Comparison of ENCODE assay signal across 7 mouse cellular contexts in the genomic region with DNA sequence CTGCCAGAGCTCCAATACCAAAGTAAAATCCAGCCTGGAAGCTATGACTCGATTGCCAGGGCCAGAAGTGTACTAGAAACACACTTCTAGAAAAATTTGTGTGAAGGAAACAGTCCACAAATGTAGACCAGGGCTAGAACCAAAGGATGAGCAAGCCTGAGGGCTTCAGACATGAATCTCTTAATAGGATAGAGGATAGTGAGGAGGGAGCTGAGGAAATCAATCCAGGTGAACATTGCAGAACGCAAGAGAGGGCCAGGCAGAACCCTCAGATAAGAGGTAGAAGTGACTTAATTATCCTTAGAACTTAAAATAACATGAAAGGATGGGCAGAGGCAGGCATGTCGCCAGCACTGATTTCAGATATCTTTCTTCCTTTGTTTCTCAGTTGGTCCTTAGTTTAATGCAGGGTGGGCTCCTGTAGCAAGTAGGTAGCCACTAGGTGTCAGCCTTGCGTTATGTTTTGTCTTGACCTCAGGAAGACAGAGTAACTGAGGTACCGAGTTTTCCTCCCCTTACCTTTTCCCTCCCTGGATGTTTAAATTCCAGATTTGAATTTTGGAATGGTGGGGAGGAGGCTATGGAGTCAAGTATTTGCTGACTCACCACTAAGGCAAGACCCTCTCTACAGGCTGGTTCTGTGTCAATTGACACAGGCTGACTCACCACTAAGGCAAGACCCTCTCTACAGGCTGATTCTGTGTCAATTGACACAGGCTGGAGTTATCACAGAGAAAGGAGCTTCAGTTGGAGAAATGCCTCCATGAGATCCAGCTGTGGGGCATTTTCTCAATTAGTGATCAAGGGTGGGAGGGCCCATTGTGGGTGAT. TPM values are rescaled to one million over a fixed set of nuclear protein-coding genes. Genes with fewer than 3 reads are reported as not detected.
DNase-seq lines count a peak whose midpoint lies in the region; ATAC-seq and TF ChIP-seq lines count a peak whose summit lies in the region.

No protein-coding gene starts in this region.

- no peak overlapping the region for H3K4me2 ChIP-seq in embryonic facial prominence, embryonic 14.5 days (ENCODE audit: low read depth, low read length)

- peak; percentile 81 for ATAC-seq in embryonic facial prominence, embryonic 14.5 days (ENCODE audit: low read depth)
- peak; percentile 88 to 93 for ATAC-seq in hematopoietic stem cell, adult 5-6 weeks (replicated peaks in 1 of 2; ENCODE audit: insufficient read depth in 1 of 2, low FRiP score in 2 of 2, low TSS enrichment in 1 of 2, low read depth in 1 of 2, poor library complexity in 2 of 2, severe bottlenecking in 2 of 2)

- no peak overlapping the region for H3K4me3 ChIP-seq in E14TG2a.4 (replicated peaks; ENCODE audit: low read length)
- no peak overlapping the region for H3K4me3 ChIP-seq in embryonic facial prominence, embryonic 14.5 days (ENCODE audit: low read depth, low read length)

- H3K27ac ChIP-seq in embryonic facial prominence, embryonic 14.5 days (replicated peaks; ENCODE audit: low read depth, low read length), result no peak overlapping the region

- H3K4me1 ChIP-seq in E14TG2a.4 (replicated peaks; ENCODE audit: low read depth, low read length), result no peaks in the 10 kb centered on the region
- no peaks in the 10 kb centered on the region for H3K4me1 ChIP-seq in embryonic facial prominence, embryonic 14.5 days (ENCODE audit: control insufficient read depth, insufficient read depth, low read length)

- peak; percentile 62 for TF ChIP-seq CTCF in E14TG2a.4 (conservative IDR thresholded peaks at IDR 0.05; ENCODE audit: low read length)

- 0 out of 2 replicates have a peak, but pooled peaks cover 7% of the 10 kb centered on the region for H3K27me3 ChIP-seq in E14TG2a.4 (ENCODE audit: insufficient read depth, low read length)
- no peaks in the 10 kb centered on the region for H3K27me3 ChIP-seq in embryonic facial prominence, embryonic 14.5 days (replicated peaks; ENCODE audit: control insufficient read depth, insufficient read depth, low read length)

- peak; percentile 43 for DNase-seq in adrenal gland, adult 2 months
- DNase-seq in embryonic facial prominence, embryonic 14.5 days (ENCODE audit: low spot score), result peak; percentile 71
- peak; percentile 68 for DNase-seq in layer of hippocampus, adult 11-12 months (ENCODE audit: low spot score)
- DNase-seq in lung, postnatal 14 days, result peak; percentile 65
- DNase-seq in retina, postnatal 1 day, result peak; percentile 83

- H3K9ac ChIP-seq in embryonic facial prominence, embryonic 14.5 days (ENCODE audit: low read depth, low read length), result no peak overlapping the region

- no peaks in the 10 kb centered on the region for H3K36me3 ChIP-seq in E14TG2a.4 (ENCODE audit: insufficient read depth, low read length)
- no peaks in the 10 kb centered on the region for H3K36me3 ChIP-seq in embryonic facial prominence, embryonic 14.5 days (ENCODE audit: control insufficient read depth, insufficient read depth, low read length)

- H3K9me3 ChIP-seq in E14TG2a.4 (ENCODE audit: low read length), result no peaks in the 10 kb centered on the region; the same call in 1 of the 2 replicates
- H3K9me3 ChIP-seq in embryonic facial prominence, embryonic 14.5 days (ENCODE audit: control insufficient read depth, low read length), result 0 out of 2 replicates have a peak, but pooled peaks cover 6% of the 10 kb centered on the region

- 26% methylated on average over 5 of the region's 5 CpGs for WGBS in embryonic facial prominence, embryonic 14.5 days

RNA-seq across cellular contexts. Expression of a gene that starts 52.2 kb away (rescaled TPM):
- total RNA-seq in adrenal gland, adult 2 months (2021), result 10 to 100 TPM; 55.2 to 79.1 TPM
- 4.1 and 5.7 TPM in 2 replicates for polyA plus RNA-seq in adrenal gland, adult 2 months (2012; rRNA removed)
- polyA plus RNA-seq in embryonic facial prominence, embryonic 14.5 days (2014; fragmentation: Nextera tagmentation; extraction: Ambion mirVana), result 4.8 and 5.5 TPM in 2 replicates
- 1.1 TPM in 1 of 2 replicates, not detected in the other for total RNA-seq in hematopoietic stem cell, adult 5-6 weeks (2017)

Comparison
In these comparisons a context has a peak if more than half of its experiments do, and no peak if none do; other contexts are left out.
1. RNA of a gene that starts 52.2 kb away (total RNA-seq): 55.2 to 79.1 TPM in adrenal gland, adult 2 months; 1.1 TPM in hematopoietic stem cell, adult 5-6 weeks; every median in the first group is over 10 times any median in the second.
2. Peak in every context shown above with its lines, with median percentiles within 50 percentile points of each other: DNase-seq.